Mouse (Mus musculus): ENCODE results near the gene Cenpq. TPM values are rescaled to one million over a fixed set of nuclear protein-coding genes. Genes with fewer than 3 reads are reported as not detected.

Gene Cenpq
- 1 to 10 TPM; 2.9 to 3.4 TPM for total RNA-seq (2021)
- long read RNA-seq, experiment 1, partial matches to known transcripts = 0 of 3 reads
- long read RNA-seq, experiment 1, other reads (novel, unspliced or antisense) = 1 of 3 reads
- long read RNA-seq, experiment 2, transcript Cenpq-201 (9 exons, 1,942 nt) = major isoform, 11 of 11 reads
- long read RNA-seq, experiment 2, partial matches to known transcripts = 0 of 11 reads
- long read RNA-seq, experiment 2, other reads (novel, unspliced or antisense) = 0 of 11 reads

DNA sequence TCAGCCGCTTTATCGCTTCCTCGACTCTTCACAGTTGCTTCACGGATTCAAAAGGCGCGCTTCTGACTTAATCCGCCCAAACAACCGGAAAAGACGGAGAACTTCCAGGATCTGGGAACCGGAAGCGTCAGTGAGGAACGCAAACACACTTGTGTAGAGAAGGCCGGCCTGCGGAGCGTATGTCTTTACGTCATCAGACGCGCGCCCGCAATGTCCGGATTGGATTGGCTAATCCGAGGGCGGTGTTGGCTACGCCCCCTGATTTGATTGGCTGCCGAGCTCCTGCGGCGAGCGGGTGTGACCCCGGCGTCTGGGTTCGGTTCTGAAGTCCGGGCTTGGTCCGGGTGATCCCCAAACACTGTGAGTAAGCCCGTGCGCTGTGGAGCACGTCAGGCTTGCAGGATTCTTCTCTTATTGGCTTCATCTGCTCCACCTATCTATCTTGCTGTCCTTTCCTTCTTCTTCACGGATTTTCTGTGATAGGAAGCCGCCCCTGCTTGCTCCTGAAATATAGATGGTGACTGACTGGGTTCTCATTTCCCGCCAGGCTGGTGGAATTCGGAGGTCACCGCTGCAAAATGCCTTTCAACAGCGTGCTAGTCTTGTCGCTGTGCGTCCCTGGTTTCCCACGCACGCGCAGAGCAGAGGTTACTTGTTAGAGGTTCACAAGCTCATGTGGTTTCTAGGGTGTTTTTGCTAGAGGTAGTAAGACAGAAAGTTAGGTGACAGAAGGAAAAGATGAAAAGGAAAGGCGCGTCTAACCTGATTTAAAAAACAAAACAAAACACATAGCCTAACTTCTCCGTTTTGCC is at the start of gene Cenpq, which contains the start of gene Mut:
TSS of gene Cenpq (minus strand) at position 628 of the 812 bp plus-strand sequence.
TSS of gene Mut (plus strand) at position 266 of the 812 bp plus-strand sequence.
- peak; percentile 97 for DNase-seq

- DNase-seq = no peak
Observed at GRCm38 (mm10) chr17:40977914-40978313, 43.1 kb upstream of the Cenpq start.

DNA sequence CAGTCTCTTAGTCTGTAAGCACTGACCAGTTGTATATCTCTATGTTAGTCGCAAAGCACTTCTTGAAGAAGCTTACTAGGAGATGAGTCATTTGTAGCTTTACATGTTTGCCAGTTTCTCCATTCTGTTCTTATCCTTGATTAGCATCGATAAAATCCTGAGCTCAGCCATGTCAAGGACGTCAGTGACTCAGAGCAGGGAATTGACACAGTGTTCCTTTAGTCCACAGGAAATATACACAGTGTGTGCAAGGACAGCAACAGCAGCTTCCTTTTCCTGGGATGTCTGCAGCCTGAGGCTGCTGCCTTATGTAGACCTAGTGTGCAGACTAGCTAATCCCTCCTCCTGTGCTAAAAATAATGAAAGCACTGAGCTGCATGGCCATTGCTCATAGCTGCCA is 13.7 kb upstream of the Cenpq start:
- no peak for DNase-seq

DNA sequence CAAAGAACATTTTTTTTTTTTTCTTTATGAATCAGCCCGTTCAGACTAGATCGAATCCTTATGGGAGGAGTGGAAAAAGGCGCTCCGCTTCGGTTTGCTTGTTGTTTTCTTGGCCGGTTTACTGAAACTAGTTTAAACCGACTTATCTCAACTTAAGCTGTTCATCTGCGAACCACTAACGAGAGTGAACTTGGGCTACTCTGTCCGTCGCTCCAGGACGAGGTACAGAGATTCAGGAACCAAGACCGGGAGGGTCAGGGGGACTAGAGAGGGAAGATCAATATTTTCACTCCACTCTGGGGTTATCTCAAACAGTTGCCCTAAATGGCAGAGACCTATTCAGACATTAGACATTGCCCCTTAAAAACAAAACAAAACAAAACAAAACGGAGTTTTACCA is 862 bp downstream of the Cenpq start:
- no peak for DNase-seq

GRCm38 (mm10) chr17:40915499-40915898 is 19.3 kb downstream of the Cenpq start:
- DNase-seq = no peak

DNA sequence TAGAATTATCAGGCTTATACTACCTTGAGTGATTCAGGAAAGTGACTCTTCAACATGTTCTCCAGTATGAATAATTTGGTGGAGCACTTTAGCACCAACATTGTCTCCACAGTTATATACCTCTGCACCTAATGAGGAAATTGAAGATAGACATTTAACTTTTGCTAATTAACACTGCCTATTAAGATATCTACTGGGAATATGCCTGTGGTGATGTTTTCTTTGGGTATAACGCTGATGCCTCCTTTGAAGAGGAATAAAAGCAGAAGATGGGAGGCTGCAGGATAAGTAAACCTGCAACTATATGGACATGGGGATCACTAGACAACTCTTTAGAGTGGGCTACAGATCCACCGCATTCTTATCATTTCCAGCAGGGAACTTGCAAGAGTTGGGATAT is 20.6 kb downstream of the Cenpq start, which contains the start of gene Glyatl3:
TSS of gene Glyatl3 (minus strand) at position 101 of the 400 bp plus-strand sequence.
- DNase-seq = no peak

DNA sequence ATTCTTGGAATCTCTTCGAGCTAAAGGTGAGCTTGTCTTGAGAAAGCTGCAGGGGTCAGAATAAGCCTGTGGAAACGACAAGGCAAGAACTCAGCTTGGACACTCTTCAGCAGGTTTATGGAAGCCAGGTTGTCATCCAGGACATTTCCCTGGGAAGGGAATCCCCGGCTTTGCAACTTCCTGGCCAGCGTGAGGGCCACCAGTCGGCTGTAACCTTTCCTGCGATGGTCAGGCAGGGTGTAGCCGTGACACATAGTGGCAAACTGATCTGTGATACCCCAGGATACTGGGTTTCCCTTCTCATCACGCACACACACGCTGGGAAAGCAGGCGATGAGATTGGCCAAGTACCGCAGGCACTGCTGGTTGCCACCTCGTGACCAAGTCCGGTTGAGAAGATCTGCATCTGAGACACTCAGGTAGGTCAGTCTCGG is 30.1 kb downstream of the Cenpq start:
- DNase-seq = no peak

GRCm38 (mm10) chr17:40904056-40904597 is 30.7 kb downstream of the Cenpq start:
- DNase-seq = no peak

DNA sequence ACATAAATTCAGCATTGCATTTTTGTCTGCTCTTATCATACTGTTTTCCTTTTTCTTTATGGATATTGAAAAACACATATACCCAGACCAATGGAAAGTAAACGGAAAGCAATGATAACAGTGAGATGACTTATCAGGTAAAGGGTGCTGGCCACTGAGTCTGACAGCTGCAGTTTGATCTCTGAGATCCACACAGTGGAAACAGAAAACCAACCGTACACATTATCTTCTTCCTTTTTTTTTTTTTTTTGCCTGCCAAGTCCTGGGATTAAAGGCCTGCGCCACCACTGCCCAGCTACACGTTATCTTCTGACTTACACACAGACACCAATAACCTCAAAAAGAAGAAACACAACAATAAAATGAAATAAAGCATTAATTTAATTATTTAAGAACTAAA is 31.5 kb downstream of the Cenpq start:
- DNase-seq = no peak

DNA sequence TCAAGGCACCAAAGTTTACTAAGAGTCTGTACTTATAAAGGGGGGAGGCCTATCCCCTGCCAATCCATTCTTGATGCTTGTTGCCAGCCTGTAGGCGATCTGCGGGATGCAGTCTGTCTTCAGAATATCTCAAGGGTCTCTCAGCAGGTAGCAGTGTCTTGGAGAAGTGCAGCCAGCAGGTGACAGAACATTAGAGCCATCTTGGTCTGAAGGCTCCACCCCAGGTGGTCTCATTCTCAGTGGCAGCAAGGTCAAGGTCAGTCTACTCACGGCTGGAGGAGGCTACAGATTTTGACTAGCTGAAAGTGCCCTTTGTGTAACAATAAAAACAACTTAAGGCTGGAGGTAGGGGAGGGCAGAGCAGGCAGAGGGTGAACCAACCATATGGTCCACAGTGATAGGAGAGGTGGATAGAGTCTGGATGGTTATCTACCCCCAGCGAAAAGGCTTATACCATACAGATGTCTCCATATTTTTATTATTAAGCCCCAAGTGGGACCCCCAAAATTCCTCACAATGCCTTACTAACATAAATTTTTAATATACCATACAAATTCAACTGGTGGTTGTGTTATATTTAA is 35.0 kb downstream of the Cenpq start:
- DNase-seq = no peak

GRCm38 (mm10) chr17:40896863-40897262 is 38.0 kb downstream of the Cenpq start:
- no peak for DNase-seq

DNA sequence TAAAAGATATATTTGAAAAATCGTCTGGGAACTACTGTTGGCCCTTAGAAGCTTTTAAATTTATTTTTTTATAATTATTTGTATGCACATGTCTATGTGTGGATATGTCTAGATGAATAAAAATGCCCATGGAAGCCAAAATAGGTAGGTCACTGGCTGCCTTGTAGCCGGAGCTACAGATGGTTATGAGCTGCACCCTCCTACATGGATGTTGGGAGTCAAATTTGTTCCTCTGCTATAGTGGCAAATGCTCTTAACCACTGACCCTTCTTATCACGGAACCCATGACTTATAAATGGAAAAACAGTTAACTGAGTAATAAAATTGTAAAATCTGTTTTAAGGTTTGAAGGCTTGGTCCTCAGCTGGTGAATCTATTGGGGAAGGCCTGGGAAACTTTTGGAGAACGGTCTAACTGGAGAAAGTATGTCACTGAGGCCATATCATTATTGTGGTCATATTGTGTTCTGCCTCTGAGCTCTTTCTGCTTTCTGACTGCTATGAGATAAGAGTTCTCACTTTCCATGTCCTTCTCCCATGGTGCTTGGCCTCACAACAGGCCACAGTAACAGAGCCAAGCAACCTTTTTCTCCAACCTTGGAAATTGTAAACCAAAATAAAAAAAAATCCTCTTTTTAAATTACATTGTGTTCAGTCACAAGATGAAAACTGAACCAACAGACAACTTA is 46.9 kb downstream of the Cenpq start:
- DNase-seq = no peak

DNA sequence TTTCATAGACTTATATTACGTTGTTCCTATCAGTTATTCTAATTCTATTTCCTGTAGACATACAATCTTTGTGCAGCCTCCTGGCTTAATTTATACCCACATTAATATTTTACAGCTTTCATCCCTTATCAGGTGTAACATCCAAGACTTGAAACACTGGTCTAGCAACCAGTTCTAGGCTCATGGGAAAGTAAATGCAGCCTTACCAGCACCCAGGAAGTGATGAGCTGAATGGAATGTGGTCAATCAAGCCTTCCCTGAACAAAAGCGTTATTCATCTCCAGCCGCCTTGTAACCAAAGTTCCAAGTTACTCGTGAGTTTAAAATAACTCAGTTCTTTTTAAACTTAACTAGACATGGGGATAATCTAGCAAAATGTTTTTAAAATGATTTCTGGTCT is 49.7 kb downstream of the Cenpq start:
- no peak for DNase-seq

GRCm38 (mm10) chr17:40882172-40882571 is 52.7 kb downstream of the Cenpq start:
- DNase-seq = no peak

GRCm38 (mm10) chr17:40879924-40880691 is 54.7 kb downstream of the Cenpq start, which contains the start of gene 9130008F23Rik:
9130008F23Rik (minus strand) TSS chr17:40880559.
- peak; percentile 38 for DNase-seq

GRCm38 (mm10) chr17:40879528-40879923 is 55.3 kb downstream of the Cenpq start:
- DNase-seq = no peak

DNA sequence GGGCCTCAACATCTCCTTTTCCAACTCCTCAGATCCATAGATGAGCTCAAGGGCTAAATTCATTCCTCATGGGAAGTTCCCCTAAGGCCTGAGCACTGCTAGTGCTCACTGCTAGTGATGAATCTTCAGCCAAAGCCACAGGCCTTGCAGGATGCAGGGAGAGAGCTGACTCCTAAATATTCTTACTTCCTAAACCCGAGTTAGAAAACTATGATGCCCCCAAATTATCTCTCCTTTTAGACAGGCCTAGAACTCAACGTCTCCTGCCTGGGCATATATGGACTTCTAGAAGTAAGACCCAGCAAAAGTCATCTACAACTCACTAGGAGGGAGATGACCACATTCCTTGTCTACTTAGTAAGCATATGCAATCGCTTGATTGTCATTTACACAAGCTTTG is 57.1 kb downstream of the Cenpq start:
- no peak for DNase-seq

- no peak for DNase-seq
Observed at GRCm38 (mm10) chr17:40875568-40875967, 59.3 kb downstream of the Cenpq start.

- no peak for DNase-seq
Observed at GRCm38 (mm10) chr17:40874701-40875100, 60.1 kb downstream of the Cenpq start.

- no peak for DNase-seq
Observed at GRCm38 (mm10) chr17:40873582-40874011, 61.2 kb downstream of the Cenpq start.
